Mouse (Mus musculus) spleen, postnatal 14 days (tissue): ENCODE data around the gene Slain2.
"Not testable (repeated sequence)": the region's sequence is repeated elsewhere in the genome, so short reads cannot be mapped to it uniquely, and the experiment has no call there.

ENCODE experiments used
- DNase-seq, 2 experiments: peaks; one replicate each; pipeline ENCODE4 v3.0.0; 2021 to 2022; ENCODE audit warnings: low spot score in 2 of 2

Slain2 gene

DNA sequence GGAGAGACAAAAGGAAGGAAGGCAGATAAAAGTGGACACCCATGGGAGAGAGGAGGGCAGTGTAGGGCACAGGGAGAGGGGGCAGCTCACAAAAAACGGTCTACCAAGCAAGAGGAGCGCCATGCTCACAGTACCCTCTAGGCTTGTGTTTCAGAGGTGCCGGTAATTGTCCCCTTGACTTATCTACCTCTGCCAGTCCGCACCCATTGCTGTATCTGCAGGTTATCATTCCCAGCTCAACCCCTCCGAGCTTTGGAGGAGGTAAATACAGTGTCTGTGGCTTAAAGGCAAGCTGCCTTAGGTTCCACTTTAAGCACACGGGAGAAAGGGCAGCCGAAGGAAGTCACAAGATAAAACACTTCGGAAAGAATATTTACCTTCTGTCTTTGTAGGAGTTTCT is 14.8 kb upstream of the Slain2 start:
- no peak for DNase-seq

DNA sequence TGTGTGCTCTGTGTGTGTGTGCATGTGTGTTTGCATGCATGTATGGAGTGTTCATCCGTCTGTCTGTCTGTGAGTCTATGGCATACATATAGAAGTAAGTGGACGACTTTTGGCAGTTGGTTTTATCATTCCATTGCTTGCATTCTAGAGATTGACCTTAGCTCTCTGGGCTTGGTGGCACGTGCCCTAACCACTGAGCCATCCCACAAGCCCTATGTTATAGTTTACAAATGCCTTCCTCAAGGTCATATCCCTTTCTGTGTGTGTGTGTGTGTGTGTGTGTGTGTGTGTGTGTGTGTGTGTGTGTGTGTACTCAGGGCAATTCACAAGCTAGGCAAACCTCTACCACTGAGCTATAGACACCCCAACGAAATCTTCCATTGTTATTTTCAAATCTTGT is 12.2 kb upstream of the Slain2 start:
- DNase-seq, result no peak

GRCm38 (mm10) chr5:72902312-72902711 is 11.8 kb upstream of the Slain2 start:
- no peak for DNase-seq

DNA sequence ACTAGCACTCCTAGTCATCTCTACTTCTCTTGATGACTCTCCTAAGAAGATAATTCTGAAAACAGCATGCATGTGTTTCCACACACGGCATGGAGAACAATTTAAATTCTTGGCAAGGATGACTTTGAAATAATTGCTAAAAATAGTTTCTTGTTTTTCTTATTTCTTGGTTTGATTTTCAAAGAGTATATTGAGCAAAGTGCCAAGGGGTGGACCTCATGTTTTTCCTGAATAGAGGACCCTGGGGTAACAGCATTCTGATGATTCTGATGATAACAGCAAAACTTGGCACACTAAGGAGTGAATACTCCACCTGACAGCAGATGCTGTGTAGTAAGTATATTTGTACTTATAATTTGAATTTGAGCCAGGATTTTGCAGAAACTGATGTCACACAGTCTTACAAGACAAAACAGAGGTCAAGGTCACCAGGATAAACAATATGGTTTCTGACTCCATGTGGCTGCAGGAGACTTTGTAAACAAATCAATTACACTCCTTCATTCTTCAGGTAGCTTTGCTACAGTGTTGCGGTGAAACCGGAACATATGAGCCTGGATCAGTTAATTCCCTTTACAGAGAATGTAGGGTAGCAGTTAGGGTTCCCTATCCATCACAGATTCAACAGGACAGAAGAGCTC is 11.1 kb upstream of the Slain2 start:
- DNase-seq, result no peak

GRCm38 (mm10) chr5:72904903-72905790 is 9.0 kb upstream of the Slain2 start:
- DNase-seq, result no peak

DNA sequence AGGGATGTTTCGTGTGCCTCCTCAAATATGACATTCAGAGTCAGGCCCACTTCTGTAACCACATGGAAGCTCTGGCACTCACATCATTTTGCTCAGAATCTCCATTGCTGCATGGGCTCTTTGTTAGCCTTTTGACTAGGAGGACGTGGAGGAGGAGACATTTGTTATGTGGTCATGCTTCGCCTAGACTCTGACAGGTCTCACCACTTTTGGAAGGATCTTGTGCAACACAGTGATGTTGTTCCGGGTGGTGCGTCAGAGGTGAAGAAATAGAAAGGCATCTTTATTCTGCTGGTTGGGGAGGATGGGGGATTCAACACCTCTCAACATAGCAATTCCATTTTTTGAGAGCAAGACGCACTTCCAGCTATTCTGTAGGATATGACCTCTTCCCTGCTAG is 6.7 kb upstream of the Slain2 start:
- no peak for DNase-seq

GRCm38 (mm10) chr5:72908324-72908936 is 5.7 kb upstream of the Slain2 start:
- no peak for DNase-seq

GRCm38 (mm10) chr5:72909363-72909762 is 4.7 kb upstream of the Slain2 start:
- DNase-seq, result no peak

- no peak for DNase-seq
Observed at GRCm38 (mm10) chr5:72910373-72910772, 3.7 kb upstream of the Slain2 start.

- no peak for DNase-seq
Observed at GRCm38 (mm10) chr5:72911284-72911683, 2.8 kb upstream of the Slain2 start.

GRCm38 (mm10) chr5:72914633-72915561 is 793 bp downstream of the Slain2 start:
- no peak for DNase-seq

- DNase-seq, result no peak
Observed at GRCm38 (mm10) chr5:72916048-72916447, 1.9 kb downstream of the Slain2 start.

DNA sequence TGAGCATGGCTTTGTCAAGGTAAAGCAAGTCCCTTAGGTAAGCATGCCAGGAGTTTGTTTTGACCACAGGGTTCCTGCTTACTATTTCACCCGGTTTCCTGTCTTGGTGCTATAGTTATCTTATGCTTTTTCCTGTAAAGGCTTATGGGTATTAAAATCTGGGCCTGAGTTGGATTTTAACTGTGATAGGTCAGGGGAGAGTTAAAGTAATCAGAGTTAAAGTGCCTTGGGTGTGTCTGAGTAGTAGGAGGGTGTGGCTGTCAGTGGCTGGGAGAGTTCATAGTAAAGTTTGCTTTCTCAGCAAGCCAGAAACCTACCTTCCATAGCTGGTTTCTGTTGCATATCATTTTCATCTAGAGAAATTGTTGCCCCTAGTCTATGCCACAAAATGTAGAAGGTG is 2.7 kb downstream of the Slain2 start:
- DNase-seq, result no peak

- no peak for DNase-seq
Observed at GRCm38 (mm10) chr5:72920416-72920815, 6.3 kb downstream of the Slain2 start.

GRCm38 (mm10) chr5:72921171-72921570 is 7.1 kb downstream of the Slain2 start:
- DNase-seq, result no peak

DNA sequence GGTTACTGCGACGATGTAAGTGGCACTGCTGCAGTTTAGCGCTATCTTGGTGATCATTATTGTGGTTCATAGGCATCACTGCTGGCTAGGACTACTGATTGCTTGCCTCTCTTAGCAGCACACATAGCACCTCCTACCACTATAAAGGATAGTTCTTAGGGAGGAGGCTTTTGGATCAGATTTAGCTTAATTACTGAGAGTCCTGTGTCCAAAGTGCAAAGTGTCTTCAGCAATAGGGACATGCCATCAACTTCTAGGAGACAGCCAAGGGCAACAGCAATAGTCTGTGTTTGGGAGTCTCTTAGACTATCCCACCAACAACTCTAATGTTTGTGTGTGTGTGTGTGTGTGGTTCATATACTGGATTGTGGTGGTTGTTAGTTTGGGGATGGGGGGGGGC is 8.7 kb downstream of the Slain2 start:
- no peak for DNase-seq

DNA sequence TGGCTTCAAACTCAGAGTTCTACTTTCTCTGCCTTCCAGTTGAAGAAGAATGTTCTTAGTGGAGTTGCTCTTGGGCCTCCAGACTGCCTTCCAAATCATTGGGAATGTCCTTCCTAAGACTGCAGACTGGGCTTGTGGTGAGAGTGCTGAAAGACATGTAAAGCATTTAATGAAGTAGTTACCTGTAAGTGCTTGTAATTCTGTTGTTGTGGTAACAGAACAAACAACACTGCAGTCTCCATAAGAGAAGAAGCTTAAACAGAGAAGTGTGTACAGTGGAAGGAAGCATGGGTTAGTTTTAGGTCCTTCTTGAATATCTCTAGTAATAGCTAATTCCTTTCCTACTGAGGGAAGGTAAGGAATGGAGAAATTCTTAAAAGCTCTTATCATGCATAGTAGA is 13.0 kb downstream of the Slain2 start:
- no peak for DNase-seq

GRCm38 (mm10) chr5:72933026-72933675 is 19.0 kb downstream of the Slain2 start:
- no peak for DNase-seq

DNA sequence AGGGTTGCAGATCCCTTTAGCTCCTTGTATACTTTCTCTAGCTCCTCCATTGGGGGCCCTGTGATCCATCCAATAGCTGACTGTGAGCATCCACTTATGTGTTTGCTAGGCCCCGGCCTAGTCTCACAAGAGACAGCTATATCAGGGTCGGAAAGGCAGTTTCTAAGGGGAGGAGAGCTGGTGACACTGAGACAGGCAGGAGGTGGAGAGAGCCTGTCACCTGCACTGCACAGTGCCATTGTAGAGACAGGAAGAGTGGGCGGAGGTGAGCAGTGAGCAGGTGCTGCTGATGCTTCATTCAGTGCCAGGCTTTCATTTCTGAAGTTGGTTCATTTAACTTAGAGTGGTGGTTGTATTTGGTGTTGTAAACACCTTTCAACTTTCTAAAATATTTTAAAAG is 24.3 kb downstream of the Slain2 start:
- not testable (repeated sequence) for DNase-seq

DNA sequence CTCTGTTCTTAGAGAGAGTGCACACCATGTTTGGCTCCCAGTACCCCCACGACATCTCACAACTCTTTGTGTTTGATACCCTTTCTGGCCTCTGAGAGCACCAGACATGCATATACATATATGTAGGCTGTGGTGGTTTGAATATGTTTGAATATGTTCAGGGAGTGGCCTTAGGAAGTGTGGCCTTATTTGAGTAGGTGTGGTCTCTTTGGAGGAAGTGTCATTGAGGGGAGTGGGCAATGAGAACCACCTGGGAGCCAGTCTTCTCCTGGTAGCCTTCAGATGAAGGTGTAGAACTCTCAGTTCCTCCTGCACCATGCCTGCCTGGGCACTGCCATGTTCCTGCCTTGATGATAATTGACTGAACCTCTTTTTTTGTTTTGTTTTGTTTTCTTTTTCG is 25.2 kb downstream of the Slain2 start:
- DNase-seq, result no peak

GRCm38 (mm10) chr5:72940906-72941432 is 26.9 kb downstream of the Slain2 start:
- DNase-seq, result no peak
